Mouse (Mus musculus) heart, embryonic 14.5 days (tissue): ENCODE results near the gene Prkca. TPM values are rescaled to one million over a fixed set of nuclear protein-coding genes. Genes with fewer than 3 reads are reported as not detected.

Source experiments
- ATAC-seq: fragments of 200-750 bp; cut with Nextera tagmentation; 2 replicates; pipeline ENCODE4 v1.8.0; 2017; ENCODE audit warnings: low read depth, moderate TSS enrichment; ENCODE audit not compliant: insufficient number of reproducible peaks, insufficient read depth, low FRiP score
- H3K27ac ChIP-seq, 2 experiments: fragments of 200-500 bp in 1 of 2; fragments of 300-500 bp in 1 of 2; sonication (generic) in 1 of 2; replicated peaks in 1 of 2; 2 replicates each; pipeline ENCODE4 v1.5.1; 2012 to 2014; ENCODE audit warnings: low read depth in 2 of 2, low read length in 2 of 2, control low read depth in 1 of 2, mild to moderate bottlenecking in 1 of 2, mixed read lengths in 1 of 2; ENCODE audit not compliant: control insufficient read depth in 1 of 2, insufficient read depth in 1 of 2
- H3K27me3 ChIP-seq: fragments of 300-500 bp; sonication (generic); 2 replicates; pipeline ENCODE4 v1.6.1; 2014; ENCODE audit warnings: mild to moderate bottlenecking, low read length, control low read depth; ENCODE audit not compliant: control insufficient read depth, insufficient read depth
- H3K36me3 ChIP-seq: fragments of 300-500 bp; sonication (generic); 2 replicates; pipeline ENCODE4 v1.6.1; 2014; ENCODE audit warnings: mild to moderate bottlenecking, control low read depth, low read length, mixed read lengths; ENCODE audit not compliant: control insufficient read depth, insufficient read depth
- H3K4me1 ChIP-seq, 2 experiments: fragments of 200-500 bp in 1 of 2; fragments of 300-500 bp in 1 of 2; sonication (generic) in 1 of 2; 2 replicates each; pipeline ENCODE4 v1.6.1; 2012 to 2014; ENCODE audit warnings: low read length in 2 of 2, control low read depth in 1 of 2, mixed read lengths in 1 of 2; ENCODE audit not compliant: control insufficient read depth in 2 of 2, insufficient read depth in 2 of 2
- H3K4me2 ChIP-seq: fragments of 300-500 bp; sonication (generic); 2 replicates; pipeline ENCODE4 v1.6.1; 2014; ENCODE audit warnings: mild to moderate bottlenecking, low read length
- H3K4me3 ChIP-seq, 2 experiments: fragments of 200-500 bp in 1 of 2; fragments of 300-500 bp in 1 of 2; sonication (generic) in 1 of 2; 2 replicates each; pipeline ENCODE4 v1.5.1; 2012 to 2014; ENCODE audit warnings: low read length in 2 of 2, mild to moderate bottlenecking in 2 of 2, control low read depth in 1 of 2, low read depth in 1 of 2, moderate library complexity in 1 of 2; ENCODE audit not compliant: control insufficient read depth in 1 of 2, insufficient read depth in 1 of 2
- H3K9ac ChIP-seq: fragments of 300-500 bp; sonication (generic); 2 replicates; pipeline ENCODE4 v1.6.1; 2014; ENCODE audit warnings: mild to moderate bottlenecking, low read length
- H3K9me3 ChIP-seq: fragments of 300-500 bp; sonication (generic); 2 replicates; pipeline ENCODE4 v1.6.1; 2016; ENCODE audit warnings: low read length, control low read depth; ENCODE audit not compliant: control insufficient read depth
- WGBS: fragments of 180-500 bp; shearing (Covaris S2); extraction: QIAGEN DNeasy Blood & Tissue Kit; methylation state at CpG from one replicate; pipeline ENCODE4 v1.1.7; 2014; 5-methylcytosine and 5-hydroxymethylcytosine counted together
- polyA plus RNA-seq: library from polyadenylated mRNA; unstranded; fragments of >200 nt; fragmentation: Nextera tagmentation; extraction: Ambion mirVana; gene quantifications from 2 replicates; pipeline ENCODE4 v1.2.1, GENCODE M21; 2014

Prkca gene
- polyA plus RNA-seq, 1 experiment from 2014 or later = 21.4 TPM

DNA sequence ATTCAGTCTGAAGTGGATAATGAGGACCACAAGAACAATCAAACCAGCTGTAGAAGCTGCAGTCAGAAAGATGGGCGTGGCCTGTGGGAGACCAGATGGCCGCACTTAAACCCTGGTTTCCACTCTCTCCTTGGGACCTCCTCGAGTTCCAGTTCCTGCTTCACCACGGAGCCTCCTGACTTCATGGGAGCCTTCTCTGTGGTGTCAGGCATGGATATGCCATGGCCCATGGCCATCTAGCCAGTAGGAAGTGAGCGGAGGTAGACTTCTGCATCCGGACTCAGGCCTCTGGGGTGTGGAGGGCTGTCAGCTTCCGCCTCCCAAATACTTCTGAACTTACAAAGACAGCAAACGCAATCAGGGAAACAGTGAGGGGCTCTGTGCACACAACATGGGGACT lies 121.1 kb downstream of the Prkca start:
- Histone ChIP-seq H3K4me2 (no peak overlapping the region), H3K27ac (no peak overlapping the region)

DNA sequence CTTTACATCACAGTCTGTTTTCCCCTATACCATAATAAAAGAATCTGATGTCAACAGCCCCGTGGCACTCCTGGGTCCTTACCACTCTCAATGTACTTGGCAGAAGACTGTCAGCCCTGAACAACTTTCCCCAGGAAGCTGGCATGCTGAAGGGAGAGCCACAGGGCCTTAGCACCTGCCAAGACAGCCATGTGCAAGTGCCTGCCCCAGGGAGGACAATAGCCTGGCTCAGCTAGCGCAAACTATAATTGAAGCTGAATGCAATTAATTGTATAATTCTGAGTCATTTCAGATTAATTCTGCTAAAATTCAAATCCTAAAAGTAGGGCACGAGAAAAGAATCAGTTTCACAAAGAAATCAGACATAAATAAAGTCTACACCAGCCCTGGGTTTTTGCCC lies 121.7 kb downstream of the Prkca start:
- 81% methylated on average over 3 of the region's 3 CpGs for WGBS
- Histone ChIP-seq H3K27ac (no peak overlapping the region), H3K36me3 (no peaks in the 10 kb centered on the region), H3K9me3 (no peaks in the 10 kb centered on the region), H3K9ac (no peak overlapping the region), H3K4me3 (no peak overlapping the region), H3K4me1 (peaks cover 30 to 42% of the 10 kb centered on the region in 2 experiments), H3K4me2 (no peak overlapping the region), H3K27me3 (no peaks in the 10 kb centered on the region)
- no peak for ATAC-seq

More for the DNA sequence above, 121.1 kb downstream of the Prkca start:
- ATAC-seq = no peak
- H3K4me1 ChIP-seq = peaks cover 34 to 48% of the 10 kb centered on the region in 2 experiments
- H3K9ac ChIP-seq = no peak overlapping the region
- H3K36me3 ChIP-seq = no peaks in the 10 kb centered on the region
- H3K27me3 ChIP-seq = no peaks in the 10 kb centered on the region
- H3K9me3 ChIP-seq = no peaks in the 10 kb centered on the region
- H3K4me3 ChIP-seq = no peak overlapping the region
- 71% methylated on average over 8 of the region's 8 CpGs for WGBS

- WGBS = 79% methylated on average over 13 of the region's 13 CpGs
- no peaks in the 10 kb centered on the region for H3K36me3 ChIP-seq
- H3K4me2 ChIP-seq = no peak overlapping the region
- H3K9me3 ChIP-seq = no peaks in the 10 kb centered on the region
- H3K9ac ChIP-seq = no peak overlapping the region
- peaks cover 30 to 42% of the 10 kb centered on the region in 2 experiments for H3K4me1 ChIP-seq
- H3K4me3 ChIP-seq = no peak overlapping the region
- H3K27me3 ChIP-seq = no peaks in the 10 kb centered on the region
- ATAC-seq = no peak
- 0 out of 4 replicates have a peak overlapping the region, but pooled peaks of 1 of the 2 experiments have one; percentile 14 for H3K27ac ChIP-seq
Observed at GRCm38 (mm10) chr11:108221124-108221835, 122.4 kb downstream of the Prkca start.

DNA sequence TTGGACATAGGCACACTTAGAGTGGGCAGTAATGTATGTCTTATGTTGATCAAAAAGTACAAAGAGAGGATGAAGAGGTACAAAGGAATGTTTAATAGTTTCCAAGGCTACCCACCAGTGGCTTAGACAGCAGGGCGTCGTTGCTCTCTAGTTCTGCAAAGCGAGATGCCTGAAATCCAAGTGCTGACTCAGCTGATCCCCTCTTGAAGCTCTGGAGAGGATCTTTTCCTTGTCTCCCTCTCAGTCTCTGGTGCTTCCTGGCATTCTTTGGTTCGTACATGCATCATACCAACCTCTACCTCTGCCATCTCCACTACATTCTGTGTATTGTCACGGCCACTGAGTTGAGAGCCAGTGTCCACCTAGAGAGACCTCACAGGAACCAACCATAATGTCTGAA lies 123.1 kb downstream of the Prkca start:
- Histone ChIP-seq H3K36me3 (no peaks in the 10 kb centered on the region), H3K27ac (no peak overlapping the region), H3K4me1 (peaks cover 36 to 47% of the 10 kb centered on the region in 2 experiments), H3K4me3 (no peak overlapping the region), H3K4me2 (no peak overlapping the region), H3K9me3 (no peaks in the 10 kb centered on the region), H3K9ac (no peak overlapping the region), H3K27me3 (no peaks in the 10 kb centered on the region)
- WGBS = 80% methylated on average over 5 of the region's 5 CpGs
- no peak for ATAC-seq

GRCm38 (mm10) chr11:108217043-108217442 lies 126.7 kb downstream of the Prkca start:
- Histone ChIP-seq H3K4me2 (no peak overlapping the region), H3K9me3 (no peaks in the 10 kb centered on the region), H3K36me3 (no peaks in the 10 kb centered on the region), H3K4me3 (no peak overlapping the region), H3K27ac (no peak overlapping the region), H3K9ac (no peak overlapping the region), H3K4me1 (peaks cover 21 to 36% of the 10 kb centered on the region in 2 experiments), H3K27me3 (no peaks in the 10 kb centered on the region)
- 79% methylated on average over 8 of the region's 8 CpGs for WGBS
- no peak for ATAC-seq

- H3K9ac ChIP-seq = no peak overlapping the region
- no peaks in the 10 kb centered on the region for H3K36me3 ChIP-seq
- H3K4me2 ChIP-seq = no peak overlapping the region
- peak overlapping the region; percentile 8 to 73; a peak in 3 of 4 replicates for H3K27ac ChIP-seq
- ATAC-seq = no peak
- 89% methylated on average over 7 of the region's 7 CpGs for WGBS
- no peaks in the 10 kb centered on the region for H3K27me3 ChIP-seq
- H3K9me3 ChIP-seq = no peaks in the 10 kb centered on the region
- peaks cover 16 to 33% of the 10 kb centered on the region in 2 experiments for H3K4me1 ChIP-seq
- no peak overlapping the region for H3K4me3 ChIP-seq
Observed at GRCm38 (mm10) chr11:108216064-108216463, 127.7 kb downstream of the Prkca start.

- H3K9ac ChIP-seq = peak overlapping the region; percentile 47; the same call in 1 of the 2 replicates
Observed at GRCm38 (mm10) chr11:108215466-108215865, 128.3 kb downstream of the Prkca start.

More at GRCm38 (mm10) chr11:108215466-108215865, 128.3 kb downstream of the Prkca start:
- H3K27me3 ChIP-seq = no peaks in the 10 kb centered on the region
- ATAC-seq = peak; percentile 87
- no peaks in the 10 kb centered on the region for H3K9me3 ChIP-seq
- H3K36me3 ChIP-seq = no peaks in the 10 kb centered on the region
- 30% methylated on average over 8 of the region's 8 CpGs for WGBS
- peaks cover 15 to 33% of the 10 kb centered on the region in 2 experiments for H3K4me1 ChIP-seq
- no peak overlapping the region for H3K4me3 ChIP-seq
- peak overlapping the region in 1 of 2 experiments; percentile 73 for H3K27ac ChIP-seq
- H3K4me2 ChIP-seq = peak overlapping the region; percentile 46
